Comparison of ENCODE assay signal across 8 mouse cellular contexts in genomic region chr11:116030898-116031845, GRCm38 (mm10). TPM values are rescaled to one million over a fixed set of nuclear protein-coding genes. Genes with fewer than 3 reads are reported as not detected.
A peak's percentile ranks its signal among the peaks of the same experiment; 100 is the strongest.
DNase-seq lines count a peak whose midpoint lies in the region; ATAC-seq and TF ChIP-seq lines count a peak whose summit lies in the region.

No protein-coding gene starts in this region.

- ATAC-seq in embryonic facial prominence, embryonic 15.5 days (ENCODE audit: insufficient number of reproducible peaks, low FRiP score, low TSS enrichment, low read depth) = no peak
- ATAC-seq in hindbrain, embryonic 15.5 days (ENCODE audit: low FRiP score, low read depth) = peak; percentile 35
- ATAC-seq in lung, embryonic 15.5 days (ENCODE audit: borderline replicate concordance, extremely low read depth, low FRiP score, low TSS enrichment) = no peak

- peak; percentile 36 for DNase-seq in gastrocnemius, adult 18-20 months (ENCODE audit: low spot score)
- DNase-seq in gastrocnemius, postnatal 36 days = no peak
- no peak for DNase-seq in urinary bladder, postnatal 25 days (ENCODE audit: low spot score)

- peak overlapping the region; percentile 79 for H3K4me2 ChIP-seq in embryonic facial prominence, embryonic 15.5 days (replicated peaks)
- peak overlapping the region; percentile 76 for H3K4me2 ChIP-seq in hindbrain, embryonic 15.5 days
- peak overlapping the region; percentile 78 for H3K4me2 ChIP-seq in lung, embryonic 15.5 days

- 24% methylated on average over 14 of the region's 14 CpGs for WGBS in embryonic facial prominence, embryonic 15.5 days
- WGBS in hindbrain, embryonic 15.5 days = 24% methylated on average over 14 of the region's 14 CpGs
- 16% methylated on average over 14 of the region's 14 CpGs for WGBS in lung, embryonic 15.5 days
- WGBS in olfactory bulb, adult 2 months = 18% methylated on average over 14 of the region's 14 CpGs

- H3K9me3 ChIP-seq in ES-Bruce4 (replicated peaks; ENCODE audit: control insufficient read depth, insufficient read depth, low read length, poor library complexity, severe bottlenecking) = peaks cover 16% of the 10 kb centered on the region
- no peaks in the 10 kb centered on the region for H3K9me3 ChIP-seq in embryonic facial prominence, embryonic 15.5 days (replicated peaks)
- H3K9me3 ChIP-seq in hindbrain, embryonic 15.5 days = no peaks in the 10 kb centered on the region
- H3K9me3 ChIP-seq in lung, embryonic 15.5 days = no peaks in the 10 kb centered on the region

- no peaks in the 10 kb centered on the region for H3K4me1 ChIP-seq in ES-Bruce4 (ENCODE audit: control insufficient read depth, insufficient read depth, low read length)
- peaks cover 15% of the 10 kb centered on the region for H3K4me1 ChIP-seq in embryonic facial prominence, embryonic 15.5 days
- H3K4me1 ChIP-seq in hindbrain, embryonic 15.5 days (replicated peaks) = peaks cover 27% of the 10 kb centered on the region
- peaks cover 24% of the 10 kb centered on the region for H3K4me1 ChIP-seq in lung, embryonic 15.5 days
- H3K4me1 ChIP-seq in olfactory bulb, adult 2 months (ENCODE audit: control insufficient read depth, insufficient read depth, low read length) = peaks cover 8% of the 10 kb centered on the region

- no peak for TF ChIP-seq EP300 in ES-Bruce4 (IDR thresholded peaks at IDR 0.05; ENCODE audit: insufficient read depth, low read depth, low read length)

- H3K27me3 ChIP-seq in ES-Bruce4 (ENCODE audit: control insufficient read depth, insufficient read depth, low read length, poor library complexity, severe bottlenecking) = no peaks in the 10 kb centered on the region
- no peaks in the 10 kb centered on the region for H3K27me3 ChIP-seq in embryonic facial prominence, embryonic 15.5 days
- H3K27me3 ChIP-seq in hindbrain, embryonic 15.5 days = no peaks in the 10 kb centered on the region
- H3K27me3 ChIP-seq in lung, embryonic 15.5 days = no peaks in the 10 kb centered on the region

- peak overlapping the region; percentile 86 for H3K9ac ChIP-seq in ES-Bruce4 (ENCODE audit: low read depth, poor library complexity, severe bottlenecking)
- peak overlapping the region; percentile 92 for H3K9ac ChIP-seq in embryonic facial prominence, embryonic 15.5 days
- peak overlapping the region; percentile 88 for H3K9ac ChIP-seq in hindbrain, embryonic 15.5 days
- peak overlapping the region; percentile 92 for H3K9ac ChIP-seq in lung, embryonic 15.5 days

- H3K4me3 ChIP-seq in ES-Bruce4 (ENCODE audit: low read depth, low read length) = peak overlapping the region; percentile 70
- peak overlapping the region; percentile 81 for H3K4me3 ChIP-seq in embryonic facial prominence, embryonic 15.5 days (replicated peaks)
- peak overlapping the region; percentile 63 for H3K4me3 ChIP-seq in hindbrain, embryonic 15.5 days
- peak overlapping the region; percentile 78 for H3K4me3 ChIP-seq in lung, embryonic 15.5 days
- H3K4me3 ChIP-seq in olfactory bulb, adult 2 months (ENCODE audit: insufficient read depth, low read depth, low read length) = peak overlapping the region; percentile 88

- intact Hi-C loops in gastrocnemius, postnatal 36 days (cut with DNase I) = loop anchor here (2.0 kb wide), 1 partner anchor 460 kb away; no protein-coding TSS in a partner anchor

- H3K36me3 ChIP-seq in ES-Bruce4 (ENCODE audit: control insufficient read depth, insufficient read depth, low read length, poor library complexity, severe bottlenecking) = peaks cover 12% of the 10 kb centered on the region
- H3K36me3 ChIP-seq in embryonic facial prominence, embryonic 15.5 days = peaks cover 7% of the 10 kb centered on the region; the same call in 1 of the 2 replicates
- H3K36me3 ChIP-seq in hindbrain, embryonic 15.5 days = peaks cover 4% of the 10 kb centered on the region; the same call in 1 of the 2 replicates
- peaks cover 13% of the 10 kb centered on the region; the same call in 1 of the 2 replicates for H3K36me3 ChIP-seq in lung, embryonic 15.5 days

- H3K27ac ChIP-seq in ES-Bruce4 (ENCODE audit: insufficient read depth, low read length) = peak overlapping the region; percentile 54
- peak overlapping the region; percentile 100 for H3K27ac ChIP-seq in embryonic facial prominence, embryonic 15.5 days (replicated peaks)
- H3K27ac ChIP-seq in hindbrain, embryonic 15.5 days (replicated peaks) = peak overlapping the region; percentile 100
- H3K27ac ChIP-seq in lung, embryonic 15.5 days = peak overlapping the region; percentile 100
- H3K27ac ChIP-seq in olfactory bulb, adult 2 months (ENCODE audit: insufficient read depth, low read depth, low read length) = peak overlapping the region; percentile 100

- TF ChIP-seq CTCF in ES-Bruce4 (IDR thresholded peaks at IDR 0.05; ENCODE audit: low read depth, low read length) = no peak
- TF ChIP-seq CTCF in olfactory bulb, adult 2 months (IDR thresholded peaks at IDR 0.05; ENCODE audit: insufficient read depth, low read depth, low read length) = no peak

- no peak for TF ChIP-seq POLR2A in ES-Bruce4 (IDR thresholded peaks at IDR 0.05; ENCODE audit: insufficient read depth, low read length)
- no peak for TF ChIP-seq POLR2A in olfactory bulb, adult 2 months (IDR thresholded peaks at IDR 0.05; ENCODE audit: insufficient read depth, low read depth, low read length)

RNA-seq across cellular contexts. Expression of gene Unk, which starts 1.1 kb away (rescaled TPM):
- total RNA-seq in gastrocnemius, adult 18-20 months (2021) = 1 to 10 TPM; 5.1 to 7.5 TPM
- 1 to 10 TPM; 6.0 to 7.1 TPM for total RNA-seq in gastrocnemius, postnatal 36 days (2021)
- 33.9 and 35.8 TPM in 2 replicates for polyA plus RNA-seq in ES-Bruce4 (2011; ENCODE audit: insufficient read depth, insufficient read length, low read depth, missing spikeins)
- 36.8 and 42.2 TPM in 2 replicates for polyA plus RNA-seq in embryonic facial prominence, embryonic 15.5 days (2015; fragmentation: Nextera tagmentation; extraction: Ambion mirVana)
- polyA plus RNA-seq in hindbrain, embryonic 15.5 days (2015; fragmentation: Nextera tagmentation; extraction: Ambion mirVana) = 32.1 and 37.0 TPM in 2 replicates
- polyA plus RNA-seq in lung, embryonic 15.5 days (2015; fragmentation: Nextera tagmentation; extraction: Ambion mirVana) = 37.0 and 37.7 TPM in 2 replicates
- polyA plus RNA-seq in olfactory bulb, adult 2 months (2012; ENCODE audit: insufficient read depth, insufficient read length, low replicate concordance, missing spikeins) = 207 TPM in 1 of 2 replicates, not detected in the other

RNA-seq across cellular contexts. Expression of gene H3f3b, which starts 3.4 kb away (rescaled TPM):
- 10 to 100 TPM; 49.1 to 71.3 TPM for total RNA-seq in gastrocnemius, adult 18-20 months (2021)
- 10 to 100 TPM; 56.1 to 75.3 TPM for total RNA-seq in gastrocnemius, postnatal 36 days (2021)
- polyA plus RNA-seq in ES-Bruce4 (2011; ENCODE audit: insufficient read depth, insufficient read length, low read depth, missing spikeins) = 437 and 457 TPM in 2 replicates
- polyA plus RNA-seq in embryonic facial prominence, embryonic 15.5 days (2015; fragmentation: Nextera tagmentation; extraction: Ambion mirVana) = 1,738 and 1,786 TPM in 2 replicates
- polyA plus RNA-seq in hindbrain, embryonic 15.5 days (2015; fragmentation: Nextera tagmentation; extraction: Ambion mirVana) = 1,686 and 1,716 TPM in 2 replicates
- 1,879 and 1,955 TPM in 2 replicates for polyA plus RNA-seq in lung, embryonic 15.5 days (2015; fragmentation: Nextera tagmentation; extraction: Ambion mirVana)
- polyA plus RNA-seq in olfactory bulb, adult 2 months (2012; ENCODE audit: insufficient read depth, insufficient read length, low replicate concordance, missing spikeins) = 341 and 464 TPM in 2 replicates

RNA-seq across cellular contexts. Expression of gene Galk1, which starts 18.7 kb away (rescaled TPM):
- total RNA-seq in gastrocnemius, adult 18-20 months (2021) = 1 to 10 TPM; 2.6 to 3.2 TPM
- 1 to 10 TPM; 3.0 to 3.8 TPM for total RNA-seq in gastrocnemius, postnatal 36 days (2021)
- 96.4 and 107 TPM in 2 replicates for polyA plus RNA-seq in ES-Bruce4 (2011; ENCODE audit: insufficient read depth, insufficient read length, low read depth, missing spikeins)
- 173 and 176 TPM in 2 replicates for polyA plus RNA-seq in embryonic facial prominence, embryonic 15.5 days (2015; fragmentation: Nextera tagmentation; extraction: Ambion mirVana)
- polyA plus RNA-seq in hindbrain, embryonic 15.5 days (2015; fragmentation: Nextera tagmentation; extraction: Ambion mirVana) = 62.5 and 70.9 TPM in 2 replicates
- 215 and 229 TPM in 2 replicates for polyA plus RNA-seq in lung, embryonic 15.5 days (2015; fragmentation: Nextera tagmentation; extraction: Ambion mirVana)
- polyA plus RNA-seq in olfactory bulb, adult 2 months (2012; ENCODE audit: insufficient read depth, insufficient read length, low replicate concordance, missing spikeins) = not detected in 2 replicates

RNA-seq across cellular contexts. Expression of gene Unc13d, which starts 46.6 kb away (rescaled TPM):
- total RNA-seq in gastrocnemius, adult 18-20 months (2021) = under 1 TPM; 0.23 to 0.88 TPM
- total RNA-seq in gastrocnemius, postnatal 36 days (2021) = under 1 TPM; 0.30 to 0.48 TPM
- polyA plus RNA-seq in ES-Bruce4 (2011; ENCODE audit: insufficient read depth, insufficient read length, low read depth, missing spikeins) = 4.7 and 5.7 TPM in 2 replicates
- 4.3 and 4.8 TPM in 2 replicates for polyA plus RNA-seq in embryonic facial prominence, embryonic 15.5 days (2015; fragmentation: Nextera tagmentation; extraction: Ambion mirVana)
- 1.0 and 1.6 TPM in 2 replicates for polyA plus RNA-seq in hindbrain, embryonic 15.5 days (2015; fragmentation: Nextera tagmentation; extraction: Ambion mirVana)
- 4.1 and 6.4 TPM in 2 replicates for polyA plus RNA-seq in lung, embryonic 15.5 days (2015; fragmentation: Nextera tagmentation; extraction: Ambion mirVana)
- not detected in 2 replicates for polyA plus RNA-seq in olfactory bulb, adult 2 months (2012; ENCODE audit: insufficient read depth, insufficient read length, low replicate concordance, missing spikeins)

RNA-seq across cellular contexts. Expression of gene Wbp2, which starts 55.6 kb away (rescaled TPM):
- total RNA-seq in gastrocnemius, adult 18-20 months (2021) = 10 to 100 TPM; 91.4 to 92.8 TPM
- total RNA-seq in gastrocnemius, postnatal 36 days (2021) = 10 to 100 TPM; 70.1 to 71.0 TPM
- 179 and 198 TPM in 2 replicates for polyA plus RNA-seq in ES-Bruce4 (2011; ENCODE audit: insufficient read depth, insufficient read length, low read depth, missing spikeins)
- 68.6 and 90.8 TPM in 2 replicates for polyA plus RNA-seq in embryonic facial prominence, embryonic 15.5 days (2015; fragmentation: Nextera tagmentation; extraction: Ambion mirVana)
- 149 and 196 TPM in 2 replicates for polyA plus RNA-seq in hindbrain, embryonic 15.5 days (2015; fragmentation: Nextera tagmentation; extraction: Ambion mirVana)
- 58.0 and 67.9 TPM in 2 replicates for polyA plus RNA-seq in lung, embryonic 15.5 days (2015; fragmentation: Nextera tagmentation; extraction: Ambion mirVana)
- 339 TPM in 1 of 2 replicates, not detected in the other for polyA plus RNA-seq in olfactory bulb, adult 2 months (2012; ENCODE audit: insufficient read depth, insufficient read length, low replicate concordance, missing spikeins)
